Mouse (Mus musculus): ENCODE data around the gene Nexn. TPM values are rescaled to one million over a fixed set of nuclear protein-coding genes. Genes with fewer than 3 reads are reported as not detected.
"Not testable (repeated sequence)": the region's sequence is repeated elsewhere in the genome, so short reads cannot be mapped to it uniquely, and the experiment has no call there.

Nexn gene
- polyA plus RNA-seq, 1 experiment = 2.8 TPM

- TF ChIP-seq CTCF (IDR thresholded peaks at IDR 0.05; ENCODE audit: extremely low read depth, insufficient read depth, low read length) (no peak), POLR2A (IDR thresholded peaks at IDR 0.05; ENCODE audit: extremely low read depth, insufficient read depth, low read length) (no peak)
- no peak overlapping the region for H3K27ac ChIP-seq (ENCODE audit: insufficient read depth, low read length)
- H3K4me3 ChIP-seq (ENCODE audit: insufficient read depth, low read length) = no peak overlapping the region
Observed at GRCm38 (mm10) chr3:152268099-152268498, 1.9 kb upstream of the Nexn start.

GRCm38 (mm10) chr3:152265351-152266035 lies 657 bp downstream of the Nexn start:
- Histone ChIP-seq H3K27ac (ENCODE audit: insufficient read depth, low read length) (no peak overlapping the region), H3K4me1 (ENCODE audit: control insufficient read depth, insufficient read depth, low read length) (no peaks in the 10 kb centered on the region), H3K4me3 (ENCODE audit: insufficient read depth, low read length) (peak overlapping the region; percentile 25)
- no peak for TF ChIP-seq CTCF (IDR thresholded peaks at IDR 0.05; ENCODE audit: extremely low read depth, insufficient read depth, low read length)
- no peak for TF ChIP-seq POLR2A (IDR thresholded peaks at IDR 0.05; ENCODE audit: extremely low read depth, insufficient read depth, low read length)

More at GRCm38 (mm10) chr3:152268099-152268498, 1.9 kb upstream of the Nexn start:
- no peaks in the 10 kb centered on the region for H3K4me1 ChIP-seq (ENCODE audit: control insufficient read depth, insufficient read depth, low read length)

GRCm38 (mm10) chr3:152264830-152265229 lies 1.3 kb downstream of the Nexn start:
- H3K27ac ChIP-seq (ENCODE audit: insufficient read depth, low read length) = no peak overlapping the region
- TF ChIP-seq POLR2A (IDR thresholded peaks at IDR 0.05; ENCODE audit: extremely low read depth, insufficient read depth, low read length) = no peak
- TF ChIP-seq CTCF (IDR thresholded peaks at IDR 0.05; ENCODE audit: extremely low read depth, insufficient read depth, low read length) = no peak
- H3K4me3 ChIP-seq (ENCODE audit: insufficient read depth, low read length) = peak overlapping the region; percentile 25; the same call in 1 of the 2 replicates
- H3K4me1 ChIP-seq (ENCODE audit: control insufficient read depth, insufficient read depth, low read length) = no peaks in the 10 kb centered on the region

GRCm38 (mm10) chr3:152264374-152264773 lies 1.8 kb downstream of the Nexn start:
- no peak overlapping the region for H3K27ac ChIP-seq (ENCODE audit: insufficient read depth, low read length)
- no peaks in the 10 kb centered on the region for H3K4me1 ChIP-seq (ENCODE audit: control insufficient read depth, insufficient read depth, low read length)
- no peak overlapping the region for H3K4me3 ChIP-seq (ENCODE audit: insufficient read depth, low read length)
- no peak for TF ChIP-seq POLR2A (IDR thresholded peaks at IDR 0.05; ENCODE audit: extremely low read depth, insufficient read depth, low read length)
- TF ChIP-seq CTCF (IDR thresholded peaks at IDR 0.05; ENCODE audit: extremely low read depth, insufficient read depth, low read length) = no peak

GRCm38 (mm10) chr3:152261948-152262347 lies 4.2 kb downstream of the Nexn start:
- no peak overlapping the region for H3K27ac ChIP-seq (ENCODE audit: insufficient read depth, low read length)
- no peak overlapping the region for H3K4me3 ChIP-seq (ENCODE audit: insufficient read depth, low read length)
- no peaks in the 10 kb centered on the region for H3K4me1 ChIP-seq (ENCODE audit: control insufficient read depth, insufficient read depth, low read length)
- TF ChIP-seq CTCF (IDR thresholded peaks at IDR 0.05; ENCODE audit: extremely low read depth, insufficient read depth, low read length) (no peak), POLR2A (IDR thresholded peaks at IDR 0.05; ENCODE audit: extremely low read depth, insufficient read depth, low read length) (no peak)

- Histone ChIP-seq H3K27ac (ENCODE audit: insufficient read depth, low read length) (no peak overlapping the region), H3K4me3 (ENCODE audit: insufficient read depth, low read length) (no peak overlapping the region), H3K4me1 (ENCODE audit: control insufficient read depth, insufficient read depth, low read length) (no peaks in the 10 kb centered on the region)
- TF ChIP-seq CTCF (IDR thresholded peaks at IDR 0.05; ENCODE audit: extremely low read depth, insufficient read depth, low read length) (no peak), POLR2A (IDR thresholded peaks at IDR 0.05; ENCODE audit: extremely low read depth, insufficient read depth, low read length) (no peak)
Observed at GRCm38 (mm10) chr3:152261436-152261835, 4.7 kb downstream of the Nexn start.

- Histone ChIP-seq H3K4me1 (ENCODE audit: control insufficient read depth, insufficient read depth, low read length) (no peaks in the 10 kb centered on the region), H3K4me3 (ENCODE audit: insufficient read depth, low read length) (no peak overlapping the region), H3K27ac (ENCODE audit: insufficient read depth, low read length) (no peak overlapping the region)
- no peak for TF ChIP-seq CTCF (IDR thresholded peaks at IDR 0.05; ENCODE audit: extremely low read depth, insufficient read depth, low read length)
- TF ChIP-seq POLR2A (IDR thresholded peaks at IDR 0.05; ENCODE audit: extremely low read depth, insufficient read depth, low read length) = no peak
Observed at GRCm38 (mm10) chr3:152260362-152260761, 5.8 kb downstream of the Nexn start.

GRCm38 (mm10) chr3:152259409-152259808 lies 6.7 kb downstream of the Nexn start:
- peak; percentile 80 for TF ChIP-seq CTCF (IDR thresholded peaks at IDR 0.05; ENCODE audit: extremely low read depth, insufficient read depth, low read length)
- not testable (repeated sequence) for H3K27ac ChIP-seq (ENCODE audit: insufficient read depth, low read length); H3K4me3 ChIP-seq (ENCODE audit: insufficient read depth, low read length); H3K4me1 ChIP-seq (ENCODE audit: control insufficient read depth, insufficient read depth, low read length)

GRCm38 (mm10) chr3:152257528-152257927 lies 8.6 kb downstream of the Nexn start:
- no peak overlapping the region for H3K27ac ChIP-seq (ENCODE audit: insufficient read depth, low read length)
- H3K4me3 ChIP-seq (ENCODE audit: insufficient read depth, low read length) = no peak overlapping the region
- no peaks in the 10 kb centered on the region for H3K4me1 ChIP-seq (ENCODE audit: control insufficient read depth, insufficient read depth, low read length)
- TF ChIP-seq POLR2A (IDR thresholded peaks at IDR 0.05; ENCODE audit: extremely low read depth, insufficient read depth, low read length) (no peak), CTCF (IDR thresholded peaks at IDR 0.05; ENCODE audit: extremely low read depth, insufficient read depth, low read length) (no peak)

GRCm38 (mm10) chr3:152250487-152250886 lies 15.7 kb downstream of the Nexn start:
- no peak overlapping the region for H3K27ac ChIP-seq (ENCODE audit: insufficient read depth, low read length)
- no peaks in the 10 kb centered on the region for H3K4me1 ChIP-seq (ENCODE audit: control insufficient read depth, insufficient read depth, low read length)
- no peak overlapping the region for H3K4me3 ChIP-seq (ENCODE audit: insufficient read depth, low read length)
- no peak for TF ChIP-seq CTCF (IDR thresholded peaks at IDR 0.05; ENCODE audit: extremely low read depth, insufficient read depth, low read length)
- no peak for TF ChIP-seq POLR2A (IDR thresholded peaks at IDR 0.05; ENCODE audit: extremely low read depth, insufficient read depth, low read length)
